Mouse (Mus musculus) testis, adult 2 months (tissue): ENCODE results near the gene Btf3. TPM values are rescaled to one million over a fixed set of nuclear protein-coding genes. Genes with fewer than 3 reads are reported as not detected.

Experiments
- H3K27ac ChIP-seq: fragments of 200-500 bp; 2 replicates; pipeline ENCODE4 v1.5.1; 2012; ENCODE audit warnings: low read depth, low read length; ENCODE audit not compliant: control insufficient read depth, insufficient read depth
- H3K27me3 ChIP-seq: fragments of 200-500 bp; 2 replicates; pipeline ENCODE4 v1.6.1; 2012; ENCODE audit warnings: mild to moderate bottlenecking, low read length, moderate library complexity; ENCODE audit not compliant: control insufficient read depth, insufficient read depth
- H3K36me3 ChIP-seq: fragments of 200-500 bp; 2 replicates; pipeline ENCODE4 v1.6.1; 2012; ENCODE audit warnings: mild to moderate bottlenecking, low read length; ENCODE audit not compliant: control insufficient read depth, insufficient read depth
- H3K4me1 ChIP-seq: fragments of 200-500 bp; 2 replicates; pipeline ENCODE4 v1.6.1; 2012; ENCODE audit warnings: low read length; ENCODE audit not compliant: control insufficient read depth, insufficient read depth
- H3K4me3 ChIP-seq: fragments of 200-500 bp; 2 replicates; pipeline ENCODE4 v1.5.1; 2012; ENCODE audit warnings: low read depth, mild to moderate bottlenecking, low read length, moderate library complexity, mixed read lengths; ENCODE audit not compliant: control insufficient read depth
- CTCF ChIP-seq: fragments of 200-500 bp; IDR thresholded peaks from 2 replicates; pipeline ENCODE4 v1.5.1; 2012; ENCODE audit warnings: low read depth, mild to moderate bottlenecking, inconsistent platforms, low read length, moderate library complexity; ENCODE audit not compliant: control insufficient read depth, insufficient read depth, insufficient replicate concordance
- POLR2A ChIP-seq: fragments of 200-500 bp; IDR thresholded peaks from 2 replicates; pipeline ENCODE4 v1.6.1; 2012; ENCODE audit warnings: low read depth, mild to moderate bottlenecking, inconsistent platforms, low read length, moderate library complexity; ENCODE audit not compliant: control insufficient read depth
- polyA plus RNA-seq: library from polyadenylated mRNA; depleted of rRNA; stranded (reverse); fragments of >200 nt; gene quantifications from 2 replicates; pipeline ENCODE4 v1.2.3, GENCODE M21; 2012

Btf3 gene
- polyA plus RNA-seq, 1 experiment = 423 TPM

- TF ChIP-seq CTCF = no peak
- no peak for TF ChIP-seq POLR2A
- Histone ChIP-seq H3K27ac (no peak overlapping the region), H3K4me3 (no peak overlapping the region), H3K4me1 (no peaks in the 10 kb centered on the region), H3K27me3 (no peaks in the 10 kb centered on the region), H3K36me3 (no peaks in the 10 kb centered on the region)
These were observed 20.7 kb downstream of the Btf3 start for GRCm38 (mm10) chr13:98296072-98296471.

GRCm38 (mm10) chr13:98291712-98292111 lies 25.1 kb downstream of the Btf3 start:
- H3K4me3 ChIP-seq = no peak overlapping the region
- no peaks in the 10 kb centered on the region for H3K4me1 ChIP-seq
- TF ChIP-seq CTCF (no peak), POLR2A (no peak)
- H3K27ac ChIP-seq = no peak overlapping the region
- no peaks in the 10 kb centered on the region for H3K36me3 ChIP-seq
- H3K27me3 ChIP-seq = no peaks in the 10 kb centered on the region

GRCm38 (mm10) chr13:98290719-98291118 lies 26.1 kb downstream of the Btf3 start:
- H3K36me3 ChIP-seq = no peaks in the 10 kb centered on the region
- H3K4me3 ChIP-seq = no peak overlapping the region
- no peaks in the 10 kb centered on the region for H3K27me3 ChIP-seq
- no peaks in the 10 kb centered on the region for H3K4me1 ChIP-seq
- TF ChIP-seq POLR2A = no peak
- no peak for TF ChIP-seq CTCF
- no peak overlapping the region for H3K27ac ChIP-seq

- Histone ChIP-seq H3K4me3 (no peak overlapping the region), H3K4me1 (no peaks in the 10 kb centered on the region), H3K27me3 (no peaks in the 10 kb centered on the region), H3K36me3 (no peaks in the 10 kb centered on the region), H3K27ac (no peak overlapping the region)
- TF ChIP-seq CTCF (no peak), POLR2A (no peak)
These were observed 35.7 kb downstream of the Btf3 start for GRCm38 (mm10) chr13:98280990-98281650.

GRCm38 (mm10) chr13:98279686-98280085 lies 37.1 kb downstream of the Btf3 start, which contains the start of gene Gm21976:
Gm21976 (plus strand) TSS chr13:98279887.
- no peaks in the 10 kb centered on the region for H3K4me1 ChIP-seq
- H3K27ac ChIP-seq = no peak within 1 kb of the TSS
- H3K4me3 ChIP-seq = no peak within 1 kb of the TSS
- TF ChIP-seq CTCF (no peak), POLR2A (no peak)
- H3K27me3 ChIP-seq = no peaks in the 10 kb centered on the region
- no peaks in the 10 kb centered on the region for H3K36me3 ChIP-seq

- H3K4me3 ChIP-seq = no peak overlapping the region
- H3K27me3 ChIP-seq = no peaks in the 10 kb centered on the region
- TF ChIP-seq CTCF = no peak
- no peak for TF ChIP-seq POLR2A
- no peak overlapping the region for H3K27ac ChIP-seq
- no peaks in the 10 kb centered on the region for H3K4me1 ChIP-seq
- H3K36me3 ChIP-seq = no peaks in the 10 kb centered on the region; the same call in 1 of the 2 replicates
These were observed 39.3 kb downstream of the Btf3 start for GRCm38 (mm10) chr13:98277501-98277900.

- Histone ChIP-seq H3K36me3 (no peaks in the 10 kb centered on the region; the same call in 1 of the 2 replicates), H3K27ac (no peak overlapping the region), H3K4me3 (no peak overlapping the region), H3K4me1 (no peaks in the 10 kb centered on the region), H3K27me3 (no peaks in the 10 kb centered on the region)
- TF ChIP-seq CTCF (no peak), POLR2A (no peak)
These were observed 40.6 kb downstream of the Btf3 start for GRCm38 (mm10) chr13:98276253-98276652.

- Histone ChIP-seq H3K4me3 (no peak overlapping the region), H3K27me3 (no peaks in the 10 kb centered on the region), H3K36me3 (no peaks in the 10 kb centered on the region; the same call in 1 of the 2 replicates), H3K27ac (no peak overlapping the region), H3K4me1 (no peaks in the 10 kb centered on the region)
- TF ChIP-seq POLR2A (no peak), CTCF (no peak)
These were observed 41.2 kb downstream of the Btf3 start for GRCm38 (mm10) chr13:98275646-98276045.
